Mouse (Mus musculus): Measurements from ENCODE around the gene Smarcd1. TPM values are rescaled to one million over a fixed set of nuclear protein-coding genes. Genes with fewer than 3 reads are reported as not detected.

Gene Smarcd1
- 10 to 100 TPM; 40.8 to 51.2 TPM for total RNA-seq (2021)
- long read RNA-seq, experiment 1, partial matches to known transcripts: 15 of 18 reads
- long read RNA-seq, experiment 1, other reads (novel, unspliced or antisense): 0 of 18 reads
- long read RNA-seq, experiment 2, transcript Smarcd1-201 (13 exons, 3,307 nt): major isoform, 14 of 30 reads
- long read RNA-seq, experiment 2, partial matches to known transcripts: 14 of 30 reads
- long read RNA-seq, experiment 2, other reads (novel, unspliced or antisense): 2 of 30 reads

- peak; percentile 96 for DNase-seq
These were observed at the start of gene Smarcd1 for GRCm38 (mm10) chr15:99701999-99702900. Gene Smarcd1, plus strand, starts transcription at chr15:99702129.

- no peak for DNase-seq
These were observed 48.6 kb upstream of the Smarcd1 start for GRCm38 (mm10) chr15:99653291-99653690.

- DNase-seq: no peak
These were observed 48.1 kb upstream of the Smarcd1 start for GRCm38 (mm10) chr15:99653876-99654275.

- no peak for DNase-seq
These were observed 46.0 kb upstream of the Smarcd1 start for GRCm38 (mm10) chr15:99655956-99656355.

GRCm38 (mm10) chr15:99658437-99658836 lies 43.5 kb upstream of the Smarcd1 start:
- DNase-seq: no peak

- no peak for DNase-seq
These were observed 40.7 kb upstream of the Smarcd1 start for GRCm38 (mm10) chr15:99661121-99661830.

- no peak for DNase-seq
These were observed 39.6 kb upstream of the Smarcd1 start for GRCm38 (mm10) chr15:99662371-99662770.

GRCm38 (mm10) chr15:99663964-99664599 lies 37.8 kb upstream of the Smarcd1 start:
- no peak for DNase-seq

GRCm38 (mm10) chr15:99664600-99665451 lies 37.1 kb upstream of the Smarcd1 start:
- DNase-seq: peak; percentile 68 to 70

GRCm38 (mm10) chr15:99667544-99667943 lies 34.4 kb upstream of the Smarcd1 start:
- no peak for DNase-seq

GRCm38 (mm10) chr15:99668881-99669280 lies 33.0 kb upstream of the Smarcd1 start:
- DNase-seq: peak; percentile 80 to 87

- DNase-seq: no peak
These were observed 32.5 kb upstream of the Smarcd1 start for GRCm38 (mm10) chr15:99669392-99669791.

- DNase-seq: peak; percentile 85 to 88
These were observed 31.6 kb upstream of the Smarcd1 start, which contains the start of gene Asic1 for GRCm38 (mm10) chr15:99670154-99670821. Gene Asic1, plus strand, starts transcription at chr15:99670368.

GRCm38 (mm10) chr15:99670964-99671670 lies 30.8 kb upstream of the Smarcd1 start:
- no peak for DNase-seq

GRCm38 (mm10) chr15:99671783-99672182 lies 30.1 kb upstream of the Smarcd1 start:
- no peak for DNase-seq

- DNase-seq: no peak
These were observed 27.1 kb upstream of the Smarcd1 start for GRCm38 (mm10) chr15:99674866-99675265.

- DNase-seq: no peak
These were observed 24.8 kb upstream of the Smarcd1 start for GRCm38 (mm10) chr15:99677089-99677488.

- peak; percentile 63 to 67 for DNase-seq
These were observed 23.7 kb upstream of the Smarcd1 start for GRCm38 (mm10) chr15:99678063-99678800.

- no peak for DNase-seq
These were observed 22.9 kb upstream of the Smarcd1 start for GRCm38 (mm10) chr15:99679008-99679407.
